Mouse (Mus musculus) forebrain, embryonic 12.5 days (tissue): Measurements from ENCODE around the gene Kcnj9. TPM values are rescaled to one million over a fixed set of nuclear protein-coding genes. Genes with fewer than 3 reads are reported as not detected.

ENCODE experiments used
- ATAC-seq: fragments of 200-750 bp; cut with Nextera tagmentation; 2 replicates; pipeline ENCODE4 v1.8.0; 2017; ENCODE audit warnings: moderate TSS enrichment; ENCODE audit not compliant: low FRiP score
- H3K27ac ChIP-seq: fragments of 300-500 bp; sonication (generic); 2 replicates; pipeline ENCODE4 v1.5.1; 2016; ENCODE audit warnings: mild to moderate bottlenecking
- H3K27me3 ChIP-seq: fragments of 300-500 bp; sonication (generic); 2 replicates; pipeline ENCODE4 v1.6.1; 2016; ENCODE audit warnings: mild to moderate bottlenecking
- H3K36me3 ChIP-seq: fragments of 300-500 bp; sonication (generic); replicated peaks from 2 replicates; pipeline ENCODE4 v1.6.1; 2016; ENCODE audit warnings: mild to moderate bottlenecking
- H3K4me1 ChIP-seq: fragments of 300-500 bp; sonication (generic); 2 replicates; pipeline ENCODE4 v1.6.1; 2016
- H3K4me2 ChIP-seq: fragments of 300-500 bp; sonication (generic); 2 replicates; pipeline ENCODE4 v1.6.1; 2016; ENCODE audit warnings: mild to moderate bottlenecking, moderate library complexity
- H3K4me3 ChIP-seq: fragments of 300-500 bp; sonication (generic); replicated peaks from 2 replicates; pipeline ENCODE4 v1.5.1; 2016; ENCODE audit warnings: mild to moderate bottlenecking
- H3K9ac ChIP-seq: fragments of 300-500 bp; sonication (generic); 2 replicates; pipeline ENCODE4 v1.6.1; 2016; ENCODE audit warnings: mild to moderate bottlenecking
- H3K9me3 ChIP-seq: fragments of 300-500 bp; sonication (generic); 2 replicates; pipeline ENCODE4 v1.6.1; 2016
- WGBS: fragments of 180-500 bp; shearing (Covaris S2); methylation state at CpG from one replicate; pipeline ENCODE4 v1.1.7; 2016; 5-methylcytosine and 5-hydroxymethylcytosine counted together
- polyA plus RNA-seq: library from polyadenylated mRNA; unstranded; fragments of >200 nt; fragmentation: Nextera tagmentation; extraction: Ambion mirVana; gene quantifications from 2 replicates; pipeline ENCODE4 v1.2.1, GENCODE M21; 2016

Kcnj9 gene
- polyA plus RNA-seq, 1 experiment from 2014 or later = 2.5 TPM

DNA sequence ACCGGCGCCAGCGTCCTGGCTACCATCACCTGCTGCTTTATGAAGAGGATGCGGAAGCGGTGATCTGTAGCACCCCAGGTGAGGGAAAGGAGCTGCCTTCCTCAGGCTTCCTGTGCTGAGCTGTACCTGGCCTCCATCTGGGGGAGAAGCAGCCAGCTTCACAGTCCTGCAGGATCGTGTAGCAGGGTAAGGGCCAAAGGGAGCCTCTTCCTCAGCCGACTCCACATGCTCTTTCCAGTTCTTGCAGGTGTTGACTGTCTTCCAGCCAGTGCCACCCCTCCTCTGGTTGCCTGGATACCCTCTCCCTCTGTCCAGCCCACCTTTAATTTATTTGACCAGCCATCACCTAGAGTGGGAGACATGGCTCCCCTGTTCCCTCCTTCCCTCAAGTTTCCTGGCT lies 9.8 kb downstream of the Kcnj9 start:
- H3K9me3 ChIP-seq = no peaks in the 10 kb centered on the region
- H3K4me2 ChIP-seq = no peak overlapping the region
- 0 out of 2 replicates have a peak, but pooled peaks cover 3% of the 10 kb centered on the region for H3K27me3 ChIP-seq
- peak overlapping the region; percentile 75 for H3K27ac ChIP-seq
- no peak overlapping the region for H3K4me3 ChIP-seq
- ATAC-seq = no peak
- H3K36me3 ChIP-seq = peaks cover 54% of the 10 kb centered on the region
- H3K4me1 ChIP-seq = peaks cover 83% of the 10 kb centered on the region
- WGBS = 84% methylated on average over 7 of the region's 7 CpGs
- no peak overlapping the region for H3K9ac ChIP-seq

DNA sequence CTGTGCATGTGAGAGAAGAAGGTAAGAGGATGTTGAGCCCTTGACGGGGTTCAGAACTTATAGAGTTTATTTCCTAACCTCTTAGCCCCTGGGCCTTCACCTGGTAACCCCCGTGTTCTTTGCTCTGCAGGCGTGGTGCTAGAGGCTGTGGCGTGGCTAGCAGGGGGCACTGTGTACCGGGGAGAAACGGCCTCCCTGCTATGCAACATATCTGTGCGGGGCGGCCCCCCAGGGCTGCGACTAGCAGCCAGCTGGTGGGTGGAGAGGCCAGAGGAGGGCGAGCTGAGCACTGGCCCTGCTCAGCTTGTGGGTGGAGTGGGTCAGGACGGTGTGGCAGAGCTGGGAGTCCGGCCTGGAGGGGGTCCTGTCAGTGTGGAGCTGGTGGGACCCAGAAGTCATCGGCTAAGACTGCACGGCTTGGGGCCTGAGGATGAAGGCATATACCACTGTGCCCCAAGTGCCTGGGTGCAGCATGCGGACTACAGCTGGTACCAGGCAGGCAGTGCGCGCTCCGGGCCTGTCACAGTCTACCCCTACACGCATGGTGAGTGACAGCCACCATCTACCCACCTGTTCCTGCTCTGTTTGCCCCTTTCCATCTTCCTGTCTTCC lies 10.6 kb downstream of the Kcnj9 start:
- WGBS = 82% methylated on average over 18 of the region's 19 CpGs
- H3K4me1 ChIP-seq = peaks cover 84% of the 10 kb centered on the region
- ATAC-seq = no peak

GRCm38 (mm10) chr1:172317946-172318345 lies 11.2 kb downstream of the Kcnj9 start:
- peaks cover 54% of the 10 kb centered on the region for H3K36me3 ChIP-seq
- no peaks in the 10 kb centered on the region for H3K9me3 ChIP-seq
- peak overlapping the region; percentile 75 for H3K27ac ChIP-seq
- H3K4me2 ChIP-seq = no peak overlapping the region
- 50% methylated on average over 15 of the region's 15 CpGs for WGBS
- no peak overlapping the region for H3K4me3 ChIP-seq
- H3K27me3 ChIP-seq = no peaks in the 10 kb centered on the region
- 0 out of 2 replicates have a peak overlapping the region, but pooled peaks have one; percentile 17 for H3K9ac ChIP-seq
- no peak for ATAC-seq
- H3K4me1 ChIP-seq = peaks cover 84% of the 10 kb centered on the region

More for the DNA sequence above, 10.6 kb downstream of the Kcnj9 start:
- H3K36me3 ChIP-seq = peaks cover 54% of the 10 kb centered on the region
- no peak overlapping the region for H3K4me2 ChIP-seq
- peak overlapping the region; percentile 75 for H3K27ac ChIP-seq
- no peaks in the 10 kb centered on the region for H3K27me3 ChIP-seq
- H3K9me3 ChIP-seq = no peaks in the 10 kb centered on the region
- no peak overlapping the region for H3K4me3 ChIP-seq
- peak overlapping the region; percentile 29; the same call in 1 of the 2 replicates for H3K9ac ChIP-seq

DNA sequence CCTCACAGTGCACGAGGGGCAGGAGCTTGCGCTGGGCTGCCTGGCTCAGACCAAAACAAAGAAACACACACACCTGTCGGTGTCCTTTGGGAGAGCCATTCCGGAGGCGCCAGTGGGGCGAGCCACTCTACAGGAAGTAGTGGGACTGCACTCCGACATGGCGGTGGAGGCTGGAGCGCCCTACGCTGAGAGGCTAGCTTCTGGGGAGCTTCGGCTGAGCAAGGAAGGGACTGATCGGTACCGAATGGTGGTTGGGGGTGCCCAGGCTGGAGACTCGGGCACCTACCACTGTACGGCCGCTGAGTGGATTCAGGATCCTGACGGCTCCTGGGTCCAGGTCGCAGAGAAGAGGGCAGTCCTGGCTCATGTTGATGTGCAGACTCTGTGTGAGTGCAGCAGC lies 11.7 kb downstream of the Kcnj9 start:
- 67% methylated on average over 18 of the region's 18 CpGs for WGBS
- H3K27ac ChIP-seq = 0 out of 2 replicates have a peak overlapping the region, but pooled peaks have one; percentile 75
- no peaks in the 10 kb centered on the region for H3K27me3 ChIP-seq
- ATAC-seq = no peak
- no peak overlapping the region for H3K9ac ChIP-seq
- H3K4me2 ChIP-seq = no peak overlapping the region
- H3K36me3 ChIP-seq = peaks cover 54% of the 10 kb centered on the region
- no peak overlapping the region for H3K4me3 ChIP-seq
- H3K4me1 ChIP-seq = peaks cover 84% of the 10 kb centered on the region
- no peaks in the 10 kb centered on the region for H3K9me3 ChIP-seq

DNA sequence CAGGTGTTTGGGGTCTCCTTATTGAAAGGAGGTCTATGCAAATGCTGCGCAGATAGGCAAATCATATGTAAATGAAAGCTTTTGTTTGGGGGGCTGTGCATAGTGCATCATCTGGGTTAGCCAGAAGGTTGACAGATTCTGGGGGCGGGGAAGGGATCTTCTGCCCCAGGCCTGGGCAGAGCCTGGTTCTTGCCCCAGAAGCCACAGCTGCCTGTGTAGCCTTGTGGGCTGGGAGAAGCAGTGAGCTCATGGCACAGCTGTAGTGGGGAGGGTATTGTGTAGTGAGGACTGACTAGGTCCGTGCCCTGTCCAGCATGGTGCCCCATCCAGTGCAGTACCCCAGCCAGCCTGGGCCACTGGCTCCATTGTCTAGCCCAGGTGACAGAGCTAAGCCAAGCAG lies 14.2 kb downstream of the Kcnj9 start:
- H3K27ac ChIP-seq = peak overlapping the region; percentile 88
- no peaks in the 10 kb centered on the region for H3K9me3 ChIP-seq
- H3K4me3 ChIP-seq = peak overlapping the region; percentile 83; the same call in 1 of the 2 replicates
- peaks cover 37% of the 10 kb centered on the region for H3K36me3 ChIP-seq
- WGBS = 39% methylated on average over 3 of the region's 3 CpGs
- H3K4me2 ChIP-seq = peak overlapping the region; percentile 82
- ATAC-seq = peak; percentile 21
- H3K27me3 ChIP-seq = no peaks in the 10 kb centered on the region
- peaks cover 86% of the 10 kb centered on the region for H3K4me1 ChIP-seq
- H3K9ac ChIP-seq = peak overlapping the region; percentile 40; the same call in 1 of the 2 replicates

DNA sequence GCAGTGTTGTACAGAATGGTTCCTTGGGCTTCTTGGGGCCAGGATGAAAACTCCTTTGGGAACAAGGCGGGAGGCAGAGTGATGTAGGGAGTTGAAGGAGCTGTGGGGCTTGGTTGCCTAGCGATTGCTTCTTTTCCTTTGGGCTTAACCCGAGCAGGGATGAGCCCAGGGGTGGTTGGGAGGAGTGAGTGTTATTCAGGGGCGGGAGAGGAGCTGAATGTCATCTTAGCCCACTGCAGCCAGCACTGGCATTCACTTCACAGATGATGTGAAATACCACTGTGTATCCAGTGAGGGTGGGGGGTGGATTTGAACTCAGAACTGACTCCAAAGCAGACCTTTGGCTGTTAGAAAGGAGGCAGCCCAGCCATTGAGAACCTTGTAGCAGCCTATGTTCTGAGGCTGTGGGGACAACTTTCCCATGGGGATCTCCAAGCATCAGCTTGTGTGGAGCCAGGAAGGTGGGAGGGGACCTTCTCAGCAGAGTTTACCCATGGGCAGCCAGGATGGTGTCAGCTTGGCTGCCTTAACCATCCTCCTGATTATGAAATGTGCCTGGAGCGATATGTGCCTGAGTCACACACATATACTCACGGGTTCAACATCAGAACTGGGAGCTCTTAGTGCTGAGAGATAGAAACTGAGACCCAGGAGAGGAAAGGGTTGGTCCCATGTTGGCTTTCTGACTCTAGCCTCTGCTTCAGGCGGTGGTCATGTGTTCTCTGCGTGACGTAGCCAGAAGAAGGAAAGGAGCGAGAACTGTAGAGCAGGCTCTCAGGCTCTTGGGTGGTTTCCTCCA lies 15.3 kb downstream of the Kcnj9 start:
- Histone ChIP-seq H3K4me2 (peak overlapping the region; percentile 82), H3K9me3 (no peaks in the 10 kb centered on the region), H3K9ac (peak overlapping the region; percentile 85), H3K4me1 (peaks cover 87% of the 10 kb centered on the region), H3K27ac (peak overlapping the region; percentile 88), H3K27me3 (no peaks in the 10 kb centered on the region), H3K36me3 (peaks cover 28% of the 10 kb centered on the region), H3K4me3 (peak overlapping the region; percentile 83)
- WGBS = 64% methylated on average over 10 of the region's 10 CpGs
- ATAC-seq = no peak

DNA sequence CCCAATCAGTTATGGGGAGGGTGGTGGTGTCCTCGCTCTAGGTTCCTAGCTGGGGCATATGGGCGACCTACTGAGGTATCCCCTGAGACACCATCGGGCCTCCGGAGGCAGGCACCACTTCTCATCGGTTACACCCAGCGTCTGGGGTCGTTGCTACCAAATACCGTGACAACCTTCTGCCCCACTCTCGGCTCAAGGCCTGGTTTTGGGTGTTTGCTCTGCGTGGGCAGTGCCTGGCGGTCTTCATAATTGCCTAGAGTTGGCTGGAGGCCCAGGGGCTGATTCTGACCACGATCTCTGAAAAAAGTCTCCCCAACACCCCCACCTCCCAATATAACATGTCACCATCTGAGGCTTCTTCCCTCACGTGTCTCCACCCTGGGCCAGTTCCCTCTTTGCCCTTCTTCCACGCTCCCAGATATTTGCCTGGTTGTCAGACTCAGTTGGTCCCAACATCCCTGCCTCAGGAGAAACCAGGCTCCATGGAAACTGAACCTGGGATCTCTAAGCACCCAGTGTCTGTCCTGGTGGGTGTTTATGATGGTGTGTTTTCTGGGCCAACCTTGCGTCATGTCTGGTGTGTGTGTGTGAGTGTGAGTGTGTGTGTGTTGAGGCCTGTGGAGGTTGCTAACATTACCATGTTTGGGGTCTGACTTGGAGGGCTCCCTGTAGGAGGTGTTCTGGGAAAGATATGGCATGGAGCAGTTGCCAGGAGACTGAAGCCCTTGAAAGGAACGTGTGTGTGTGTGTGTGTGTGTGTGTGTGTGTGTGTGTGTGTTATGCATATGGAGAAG lies 16.2 kb downstream of the Kcnj9 start:
- peak overlapping the region; percentile 88 for H3K27ac ChIP-seq
- peaks cover 19% of the 10 kb centered on the region for H3K36me3 ChIP-seq
- no peaks in the 10 kb centered on the region for H3K27me3 ChIP-seq
- H3K4me1 ChIP-seq = peaks cover 84% of the 10 kb centered on the region
- ATAC-seq = no peak; the same call in 1 of the 2 replicates
- 13% methylated on average over 16 of the region's 16 CpGs for WGBS
- peak overlapping the region; percentile 83 for H3K4me3 ChIP-seq
- H3K4me2 ChIP-seq = peak overlapping the region; percentile 82
- peak overlapping the region; percentile 85 for H3K9ac ChIP-seq
- no peaks in the 10 kb centered on the region for H3K9me3 ChIP-seq

GRCm38 (mm10) chr1:172311921-172312767 lies 17.0 kb downstream of the Kcnj9 start:
- peak overlapping the region; percentile 88 for H3K27ac ChIP-seq
- peaks cover 81% of the 10 kb centered on the region for H3K4me1 ChIP-seq
- no peaks in the 10 kb centered on the region for H3K9me3 ChIP-seq
- peak overlapping the region; percentile 85 for H3K9ac ChIP-seq
- peaks cover 11% of the 10 kb centered on the region for H3K36me3 ChIP-seq
- no peaks in the 10 kb centered on the region for H3K27me3 ChIP-seq
- H3K4me2 ChIP-seq = peak overlapping the region; percentile 82
- peak overlapping the region; percentile 83 for H3K4me3 ChIP-seq
- under 1% methylated on average over 37 of the region's 55 CpGs for WGBS
- peak; percentile 76 for ATAC-seq

DNA sequence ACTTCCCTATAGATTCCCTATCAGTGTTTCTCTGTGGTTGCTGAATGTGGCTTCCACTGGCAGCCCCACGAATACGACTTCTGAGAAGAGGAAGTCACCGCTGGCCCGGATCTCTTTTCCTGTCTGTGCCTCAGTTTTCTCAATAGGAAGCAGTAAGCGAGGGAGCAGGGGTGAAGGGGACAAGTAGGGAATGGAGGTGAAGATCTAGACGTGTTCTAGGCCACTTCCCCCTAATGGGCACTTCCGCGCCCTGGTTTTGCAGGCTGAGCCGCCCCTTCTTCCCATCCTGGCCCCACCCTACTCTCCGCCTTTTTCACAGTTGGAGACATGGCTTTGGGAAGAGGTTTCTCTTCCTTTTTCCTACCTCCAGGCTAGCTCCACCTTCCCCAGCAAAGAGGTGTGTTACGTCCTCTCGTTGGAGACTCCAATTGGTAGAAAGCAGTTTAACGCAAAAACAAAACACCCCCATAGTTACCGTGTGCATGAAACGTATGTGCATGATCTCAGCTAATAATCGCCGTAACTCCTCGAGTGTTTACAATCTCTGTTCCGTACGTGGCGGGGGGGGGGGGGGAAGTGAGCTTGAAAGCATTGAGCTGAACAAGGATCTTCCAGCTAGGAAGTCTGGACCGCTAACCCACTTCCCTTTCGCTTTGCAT lies 17.7 kb downstream of the Kcnj9 start:
- WGBS = 9% methylated on average over 23 of the region's 23 CpGs
- peak overlapping the region; percentile 83 for H3K4me3 ChIP-seq
- ATAC-seq = no peak
- peak overlapping the region; percentile 88 for H3K27ac ChIP-seq
- no peaks in the 10 kb centered on the region for H3K9me3 ChIP-seq
- no peaks in the 10 kb centered on the region for H3K27me3 ChIP-seq
- H3K4me1 ChIP-seq = peaks cover 79% of the 10 kb centered on the region
- H3K36me3 ChIP-seq = peaks cover 5% of the 10 kb centered on the region; the same call in 1 of the 2 replicates
- peak overlapping the region; percentile 82 for H3K4me2 ChIP-seq
- peak overlapping the region; percentile 85 for H3K9ac ChIP-seq

- peak; percentile 72 for ATAC-seq
- Histone ChIP-seq H3K27me3 (no peaks in the 10 kb centered on the region), H3K27ac (peak overlapping the region; percentile 75), H3K4me2 (peak overlapping the region; percentile 50), H3K4me3 (0 out of 2 replicates have a peak overlapping the region, but pooled peaks have one; percentile 14), H3K4me1 (peaks cover 65% of the 10 kb centered on the region), H3K36me3 (no peaks in the 10 kb centered on the region), H3K9ac (peak overlapping the region; percentile 43), H3K9me3 (no peaks in the 10 kb centered on the region)
- 3% methylated on average over 14 of the region's 14 CpGs for WGBS
Measured at GRCm38 (mm10) chr1:172309699-172310398, 19.3 kb downstream of the Kcnj9 start.
